Mouse (Mus musculus) forebrain, embryonic 10.5 days (tissue): ENCODE data around the gene Trdn. TPM values are rescaled to one million over a fixed set of nuclear protein-coding genes. Genes with fewer than 3 reads are reported as not detected.

Experiments
- DNase-seq: peaks from one replicate; pipeline ENCODE4 v3.0.0-alpha.2; 2017; ENCODE audit warnings: low spot score; ENCODE audit errors: extremely low spot score
- H3K27ac ChIP-seq: fragments of 300-500 bp; sonication (generic); 2 replicates; pipeline ENCODE4 v1.5.1; 2016; ENCODE audit warnings: mild to moderate bottlenecking
- H3K27me3 ChIP-seq: fragments of 300-500 bp; sonication (generic); 2 replicates; pipeline ENCODE4 v1.6.1; 2016; ENCODE audit warnings: mild to moderate bottlenecking; ENCODE audit not compliant: poor library complexity, severe bottlenecking
- H3K36me3 ChIP-seq: fragments of 300-500 bp; sonication (generic); replicated peaks from 2 replicates; pipeline ENCODE4 v1.6.1; 2016; ENCODE audit warnings: mild to moderate bottlenecking, moderate library complexity
- H3K4me1 ChIP-seq: fragments of 300-500 bp; sonication (generic); 2 replicates; pipeline ENCODE4 v1.6.1; 2016
- H3K4me3 ChIP-seq: fragments of 300-500 bp; sonication (generic); 2 replicates; pipeline ENCODE4 v1.5.1; 2016; ENCODE audit warnings: mild to moderate bottlenecking, moderate library complexity
- H3K9me3 ChIP-seq: fragments of 300-500 bp; sonication (generic); 2 replicates; pipeline ENCODE4 v1.6.1; 2016; ENCODE audit warnings: mild to moderate bottlenecking, moderate library complexity
- WGBS: fragments of 180-500 bp; shearing (Covaris S2); methylation state at CpG from one replicate; pipeline ENCODE4 v1.1.7; 2016; 5-methylcytosine and 5-hydroxymethylcytosine counted together
- polyA plus RNA-seq: library from polyadenylated mRNA; unstranded; fragments of >200 nt; fragmentation: Nextera tagmentation; extraction: Ambion mirVana; gene quantifications from 2 replicates; pipeline ENCODE4 v1.2.1, GENCODE M21; 2016

Trdn gene
- polyA plus RNA-seq = not detected in 2 replicates

DNA sequence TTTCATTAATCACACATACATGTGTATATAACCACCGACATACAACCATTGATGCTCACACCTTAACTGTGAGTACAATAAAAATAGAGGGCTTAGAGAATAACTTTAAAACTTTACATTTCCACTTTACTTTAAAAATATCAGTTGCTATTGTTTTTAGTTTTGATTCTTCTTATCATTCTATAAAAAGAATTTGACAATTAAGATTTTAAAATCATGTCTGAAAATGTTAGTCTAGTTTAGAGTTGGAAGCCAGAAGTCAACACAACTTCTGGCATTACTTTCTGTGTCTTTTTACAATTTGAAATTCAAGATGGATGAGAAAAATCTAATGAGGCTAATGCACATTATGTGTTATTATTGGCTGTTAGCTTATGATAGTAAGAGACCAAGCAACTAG, at the start of gene Trdn:
Gene Trdn, plus strand, starts transcription at position 301 of the 400 bp plus-strand sequence.
- DNase-seq = no peak
- H3K4me3 ChIP-seq = no peak within 1 kb of the TSS
- no peak within 1 kb of the TSS for H3K27ac ChIP-seq
- no peaks in the 10 kb centered on the region for H3K9me3 ChIP-seq
- H3K27me3 ChIP-seq = no peaks in the 10 kb centered on the region
- 71% methylated on average over 1 of the region's 1 CpGs for WGBS
- H3K4me1 ChIP-seq = no peaks in the 10 kb centered on the region
- H3K36me3 ChIP-seq = no peaks in the 10 kb centered on the region

DNA sequence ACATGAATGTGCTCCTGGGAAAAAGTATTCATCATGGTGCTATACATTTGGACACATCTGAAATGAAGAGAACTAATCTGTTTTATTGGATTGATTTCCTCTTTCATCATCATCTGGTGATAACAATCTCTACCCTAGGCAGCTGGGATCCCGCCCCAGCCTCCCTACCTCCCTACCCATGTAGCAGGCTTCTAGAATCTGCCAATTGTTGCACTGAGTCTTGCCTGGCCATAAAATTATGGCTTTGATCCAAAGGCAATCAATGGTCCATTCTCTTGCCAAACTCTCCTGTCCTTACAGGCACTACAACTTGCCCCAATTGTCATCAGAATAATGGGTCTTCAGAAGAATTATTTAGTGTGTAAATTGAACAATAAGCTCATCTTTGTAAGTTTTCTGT, 19.6 kb upstream of the Trdn start:
- Histone ChIP-seq H3K27ac (no peak overlapping the region), H3K27me3 (no peaks in the 10 kb centered on the region), H3K4me1 (no peaks in the 10 kb centered on the region), H3K9me3 (no peaks in the 10 kb centered on the region), H3K36me3 (no peaks in the 10 kb centered on the region), H3K4me3 (no peak overlapping the region)
- DNase-seq = no peak
- WGBS = 97% methylated on average over 1 of the region's 1 CpGs

GRCm38 (mm10) chr10:33065566-33065965, 14.8 kb upstream of the Trdn start:
- Histone ChIP-seq H3K9me3 (no peaks in the 10 kb centered on the region), H3K4me1 (no peaks in the 10 kb centered on the region), H3K27me3 (no peaks in the 10 kb centered on the region), H3K4me3 (no peak overlapping the region), H3K36me3 (no peaks in the 10 kb centered on the region), H3K27ac (no peak overlapping the region)
- WGBS = 89% methylated on average over 1 of the region's 1 CpGs
- DNase-seq = no peak

DNA sequence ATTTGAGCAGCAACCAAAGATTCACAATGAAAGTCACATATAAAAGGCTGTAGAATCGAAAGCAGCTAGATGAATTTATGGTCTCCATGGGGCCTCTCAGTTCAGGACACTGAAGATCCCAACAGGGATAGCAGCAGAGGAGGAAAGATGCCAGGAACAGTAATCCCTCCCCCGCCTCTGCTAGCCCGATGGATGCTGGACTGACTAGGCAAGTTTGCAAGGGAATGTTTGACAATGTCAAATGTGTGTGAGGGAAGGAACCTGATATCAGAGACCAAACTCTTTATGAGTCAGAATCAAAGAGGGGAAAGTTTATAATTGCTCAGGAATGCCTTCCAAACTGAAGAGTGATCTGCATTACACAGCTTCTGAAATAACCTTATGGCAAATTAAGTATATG, 7.2 kb upstream of the Trdn start:
- Histone ChIP-seq H3K4me1 (no peaks in the 10 kb centered on the region), H3K27ac (no peak overlapping the region), H3K27me3 (no peaks in the 10 kb centered on the region), H3K36me3 (no peaks in the 10 kb centered on the region), H3K4me3 (no peak overlapping the region), H3K9me3 (no peaks in the 10 kb centered on the region)
- no peak for DNase-seq
- 88% methylated on average over 3 of the region's 3 CpGs for WGBS

DNA sequence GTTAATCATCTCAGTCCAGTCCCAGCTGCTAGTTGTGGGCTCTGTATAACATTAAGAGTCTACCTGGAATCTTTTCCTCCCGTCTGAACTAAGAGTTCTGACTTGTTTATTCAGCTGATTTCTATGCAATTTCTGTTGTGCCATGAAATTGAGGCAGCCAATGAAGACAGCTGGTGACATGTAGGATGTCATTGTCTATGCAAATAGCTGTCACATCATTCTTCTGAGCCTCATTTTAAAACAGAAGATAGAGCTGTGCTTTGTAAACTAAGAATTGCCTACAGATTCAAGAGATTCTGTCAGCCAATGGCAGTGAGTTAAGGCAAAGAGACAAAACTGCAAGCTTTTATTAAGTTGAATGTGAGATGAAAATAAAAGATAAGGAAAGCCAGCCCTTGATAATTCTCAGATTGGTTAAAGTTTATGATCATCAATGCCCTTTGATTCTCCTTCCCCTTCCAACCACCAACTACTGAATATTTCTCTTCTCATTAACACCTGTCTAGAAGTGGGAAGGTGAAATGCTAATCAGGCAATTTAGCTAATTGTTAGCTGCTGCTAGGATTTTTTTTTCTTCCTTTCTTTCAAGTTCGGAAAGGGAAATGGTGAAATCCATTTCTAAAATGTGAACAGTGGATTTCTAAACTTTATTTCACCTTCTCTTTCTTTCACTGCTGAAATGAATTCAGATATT, 1.9 kb downstream of the Trdn start:
- H3K4me3 ChIP-seq = no peak overlapping the region
- no peaks in the 10 kb centered on the region for H3K36me3 ChIP-seq
- H3K9me3 ChIP-seq = no peaks in the 10 kb centered on the region
- DNase-seq = no peak
- 77% methylated on average over 2 of the region's 2 CpGs for WGBS
- no peaks in the 10 kb centered on the region for H3K27me3 ChIP-seq
- no peaks in the 10 kb centered on the region for H3K4me1 ChIP-seq
- H3K27ac ChIP-seq = no peak overlapping the region

GRCm38 (mm10) chr10:33082961-33083626, 2.7 kb downstream of the Trdn start:
- 93% methylated on average over 1 of the region's 1 CpGs for WGBS
- Histone ChIP-seq H3K4me1 (no peaks in the 10 kb centered on the region), H3K4me3 (no peak overlapping the region), H3K27me3 (no peaks in the 10 kb centered on the region), H3K27ac (no peak overlapping the region), H3K9me3 (no peaks in the 10 kb centered on the region), H3K36me3 (no peaks in the 10 kb centered on the region)
- DNase-seq = no peak

DNA sequence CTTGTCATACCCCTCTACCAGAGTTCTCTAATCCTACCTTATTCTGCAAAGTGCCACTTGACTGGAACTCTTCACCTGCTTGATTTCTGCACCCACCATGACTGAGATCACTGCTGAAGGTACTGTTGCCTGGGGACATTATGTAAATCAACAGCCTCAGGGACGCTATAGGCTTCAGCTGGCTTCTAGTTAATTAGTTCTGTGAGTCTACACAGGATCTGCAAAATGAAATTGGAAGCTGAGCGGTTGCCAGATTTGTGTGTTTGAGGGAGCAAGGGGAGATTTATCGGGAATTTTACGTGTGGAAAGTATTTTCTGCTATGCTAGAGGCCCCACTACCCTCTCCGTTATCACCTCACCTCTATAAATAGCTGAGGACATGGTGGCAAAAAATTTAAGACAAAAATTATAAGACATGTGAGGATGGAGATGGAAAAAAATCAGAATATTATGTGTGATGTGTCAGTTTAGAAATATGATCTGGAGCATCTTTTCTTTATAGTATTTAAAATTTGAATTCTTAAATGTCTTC, 3.3 kb downstream of the Trdn start:
- DNase-seq = no peak
- Histone ChIP-seq H3K4me3 (no peak overlapping the region), H3K9me3 (no peaks in the 10 kb centered on the region), H3K27ac (no peak overlapping the region), H3K27me3 (no peaks in the 10 kb centered on the region), H3K36me3 (no peaks in the 10 kb centered on the region), H3K4me1 (no peaks in the 10 kb centered on the region)
- WGBS = 76% methylated on average over 5 of the region's 5 CpGs

GRCm38 (mm10) chr10:33088403-33088802, 8.0 kb downstream of the Trdn start:
- DNase-seq = no peak
- no peaks in the 10 kb centered on the region for H3K4me1 ChIP-seq
- H3K9me3 ChIP-seq = no peaks in the 10 kb centered on the region
- H3K4me3 ChIP-seq = no peak overlapping the region
- H3K36me3 ChIP-seq = no peaks in the 10 kb centered on the region
- no peaks in the 10 kb centered on the region for H3K27me3 ChIP-seq
- H3K27ac ChIP-seq = no peak overlapping the region

DNA sequence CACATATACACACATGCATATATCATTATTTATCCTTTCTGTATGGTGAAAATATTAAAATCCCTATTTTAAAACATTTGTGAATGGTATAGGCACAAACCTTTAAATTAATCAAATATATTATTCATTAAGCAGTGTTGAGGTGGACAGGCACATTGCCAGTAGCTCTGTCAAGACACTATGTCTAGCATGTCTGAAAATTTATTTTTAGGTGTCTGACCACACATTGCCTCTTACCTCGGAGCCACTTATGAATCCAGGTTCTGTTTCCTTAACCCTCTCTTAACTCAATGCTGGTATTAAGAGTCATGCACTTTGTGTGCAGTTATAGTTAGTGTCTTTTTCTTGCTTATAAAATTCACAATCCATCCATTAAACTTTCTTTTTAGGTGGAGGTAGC, 12.0 kb downstream of the Trdn start:
- WGBS = 91% methylated on average over 1 of the region's 1 CpGs

GRCm38 (mm10) chr10:33107942-33108341, 27.6 kb downstream of the Trdn start:
- Histone ChIP-seq H3K27me3 (no peaks in the 10 kb centered on the region), H3K4me3 (no peak overlapping the region), H3K36me3 (no peaks in the 10 kb centered on the region), H3K4me1 (no peaks in the 10 kb centered on the region), H3K9me3 (no peaks in the 10 kb centered on the region), H3K27ac (no peak overlapping the region)
- DNase-seq = no peak

More for the DNA sequence above, 12.0 kb downstream of the Trdn start:
- no peaks in the 10 kb centered on the region for H3K4me1 ChIP-seq
- DNase-seq = no peak
- no peak overlapping the region for H3K4me3 ChIP-seq
- no peaks in the 10 kb centered on the region for H3K27me3 ChIP-seq
- H3K36me3 ChIP-seq = no peaks in the 10 kb centered on the region
- H3K9me3 ChIP-seq = no peaks in the 10 kb centered on the region
- H3K27ac ChIP-seq = no peak overlapping the region

DNA sequence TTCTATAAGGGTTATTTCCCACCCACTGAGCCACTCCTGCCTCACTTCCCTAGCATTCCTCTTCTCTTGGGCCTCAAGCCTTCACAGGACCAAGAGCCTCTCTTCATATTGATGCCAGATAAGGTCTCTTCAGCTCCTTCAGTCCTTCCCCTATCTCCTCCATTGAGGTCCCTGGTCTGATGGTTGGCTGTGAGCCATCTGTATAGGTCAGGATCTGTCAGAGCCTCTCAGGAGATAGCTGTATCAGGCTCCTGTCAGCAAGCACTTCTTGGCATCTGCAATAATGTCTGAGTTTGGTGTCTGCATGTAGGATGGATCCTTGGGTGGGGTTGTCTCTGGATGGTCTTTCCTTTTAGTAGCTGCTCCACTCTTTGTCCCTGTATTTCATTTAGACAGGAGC, 42.7 kb downstream of the Trdn start:
- Histone ChIP-seq H3K27ac (no peak overlapping the region), H3K27me3 (no peaks in the 10 kb centered on the region), H3K9me3 (no peaks in the 10 kb centered on the region), H3K4me1 (no peaks in the 10 kb centered on the region), H3K36me3 (no peaks in the 10 kb centered on the region), H3K4me3 (no peak overlapping the region)
- no peak for DNase-seq

DNA sequence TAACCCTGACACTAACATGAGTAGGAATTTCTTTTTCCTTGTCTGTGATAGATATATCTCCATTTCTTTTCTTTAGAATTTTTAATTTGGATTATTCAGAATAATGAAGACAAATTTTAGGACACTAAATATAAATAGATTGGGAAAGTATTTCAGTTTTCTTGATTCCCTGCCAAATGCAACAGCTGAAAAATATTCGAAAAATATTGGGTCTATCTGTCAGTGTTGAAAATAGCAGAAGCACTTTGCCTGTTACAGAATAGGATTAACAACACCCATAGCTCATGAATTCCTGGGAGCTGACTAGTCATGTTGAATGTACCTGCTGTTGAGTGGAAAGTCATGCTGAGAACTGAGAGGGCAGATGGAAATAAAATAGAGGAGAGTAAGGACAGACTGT, 64.6 kb downstream of the Trdn start:
- no peak overlapping the region for H3K4me3 ChIP-seq
- H3K36me3 ChIP-seq = no peaks in the 10 kb centered on the region
- no peak overlapping the region for H3K27ac ChIP-seq
- no peaks in the 10 kb centered on the region for H3K9me3 ChIP-seq
- no peak for DNase-seq
- no peaks in the 10 kb centered on the region for H3K27me3 ChIP-seq
- 92% methylated on average over 1 of the region's 1 CpGs for WGBS
- H3K4me1 ChIP-seq = no peaks in the 10 kb centered on the region

- Histone ChIP-seq H3K9me3 (no peaks in the 10 kb centered on the region), H3K4me3 (no peak overlapping the region)
- 42% methylated on average over 2 of the region's 2 CpGs for WGBS
Measured at GRCm38 (mm10) chr10:33179731-33180631, 99.6 kb downstream of the Trdn start.

More at GRCm38 (mm10) chr10:33179731-33180631, 99.6 kb downstream of the Trdn start:
- Histone ChIP-seq H3K4me1 (peaks cover 4% of the 10 kb centered on the region), H3K36me3 (no peaks in the 10 kb centered on the region), H3K27me3 (no peaks in the 10 kb centered on the region), H3K27ac (no peak overlapping the region)
- DNase-seq = no peak
